Mouse (Mus musculus) testis, postnatal 10 days (tissue): ENCODE results near the gene Slc9a2.
"Not testable (repeated sequence)": the region's sequence is repeated elsewhere in the genome, so short reads cannot be mapped to it uniquely, and the experiment has no call there.

Source experiments
- DNase-seq: peaks from one replicate; pipeline ENCODE4 v3.0.0; 2021; ENCODE audit warnings: low spot score

The Slc9a2 gene

GRCm38 (mm10) chr1:40714950-40715349 lies 34.6 kb downstream of the Slc9a2 start:
- DNase-seq = no peak

GRCm38 (mm10) chr1:40726051-40726450 lies 45.7 kb downstream of the Slc9a2 start:
- DNase-seq = no peak

- no peak for DNase-seq
Observed at GRCm38 (mm10) chr1:40727404-40727803, 47.0 kb downstream of the Slc9a2 start.

GRCm38 (mm10) chr1:40728636-40729035 lies 48.3 kb downstream of the Slc9a2 start:
- DNase-seq = no peak

GRCm38 (mm10) chr1:40737671-40738070 lies 57.3 kb downstream of the Slc9a2 start:
- no peak for DNase-seq

GRCm38 (mm10) chr1:40738246-40738645 lies 57.9 kb downstream of the Slc9a2 start:
- not testable (repeated sequence) for DNase-seq

GRCm38 (mm10) chr1:40740739-40741138 lies 60.4 kb downstream of the Slc9a2 start:
- DNase-seq = no peak

GRCm38 (mm10) chr1:40746089-40746488 lies 65.7 kb downstream of the Slc9a2 start:
- no peak for DNase-seq

- no peak for DNase-seq
Observed at GRCm38 (mm10) chr1:40759751-40760445, 79.5 kb downstream of the Slc9a2 start.

GRCm38 (mm10) chr1:40764042-40764441 lies 83.7 kb downstream of the Slc9a2 start:
- DNase-seq = no peak

- DNase-seq = no peak
Observed at GRCm38 (mm10) chr1:40764701-40765275, 84.4 kb downstream of the Slc9a2 start.

- DNase-seq = no peak
Observed at GRCm38 (mm10) chr1:40765521-40765920, 85.1 kb downstream of the Slc9a2 start.

- DNase-seq = no peak
Observed at GRCm38 (mm10) chr1:40767588-40767987, 87.2 kb downstream of the Slc9a2 start.

- DNase-seq = peak; percentile 70
Observed at GRCm38 (mm10) chr1:40768606-40769005, 88.2 kb downstream of the Slc9a2 start.

- DNase-seq = peak; percentile 29
Observed at GRCm38 (mm10) chr1:40769331-40769894, 89.0 kb downstream of the Slc9a2 start.

- DNase-seq = no peak
Observed at GRCm38 (mm10) chr1:40771196-40771970, 91.0 kb downstream of the Slc9a2 start.

GRCm38 (mm10) chr1:40773234-40773633 lies 92.9 kb downstream of the Slc9a2 start:
- no peak for DNase-seq

GRCm38 (mm10) chr1:40774040-40774439 lies 93.7 kb downstream of the Slc9a2 start:
- no peak for DNase-seq

- no peak for DNase-seq
Observed at GRCm38 (mm10) chr1:40776102-40776501, 95.7 kb downstream of the Slc9a2 start.

- no peak for DNase-seq
Observed at GRCm38 (mm10) chr1:40776763-40777162, 96.4 kb downstream of the Slc9a2 start.

GRCm38 (mm10) chr1:40783450-40783849 lies 103.1 kb downstream of the Slc9a2 start:
- no peak for DNase-seq

GRCm38 (mm10) chr1:40784306-40784705 lies 103.9 kb downstream of the Slc9a2 start:
- no peak for DNase-seq
